Mouse (Mus musculus): Measurements from ENCODE around the gene Trim66.

GRCm38 (mm10) chr7:109529741-109530140 lies 21.8 kb upstream of the Trim66 start:
- TF ChIP-seq USF1 (IDR thresholded peaks at IDR 0.05; ENCODE audit: low read depth) (no peak), FOSL1 (IDR thresholded peaks at IDR 0.05; ENCODE audit: insufficient read depth, low read length, poor library complexity, severe bottlenecking) (no peak), CTCF (IDR thresholded peaks at IDR 0.05; ENCODE audit: control insufficient read depth, insufficient read depth, insufficient read length) (no peak), MAX (IDR thresholded peaks at IDR 0.05) (no peak), CEBPB (IDR thresholded peaks at IDR 0.05; ENCODE audit: low read depth) (no peak)

Data from C2C12 (cell line).